Mouse (Mus musculus) forebrain, embryonic 12.5 days (tissue): ENCODE measurements around the gene Cdh3. TPM values are rescaled to one million over a fixed set of nuclear protein-coding genes. Genes with fewer than 3 reads are reported as not detected.

ENCODE experiments used
- ATAC-seq: fragments of 200-750 bp; cut with Nextera tagmentation; 2 replicates; pipeline ENCODE4 v1.8.0; 2017; ENCODE audit warnings: moderate TSS enrichment; ENCODE audit not compliant: low FRiP score
- H3K27ac ChIP-seq: fragments of 300-500 bp; sonication (generic); 2 replicates; pipeline ENCODE4 v1.5.1; 2016; ENCODE audit warnings: mild to moderate bottlenecking
- H3K27me3 ChIP-seq: fragments of 300-500 bp; sonication (generic); 2 replicates; pipeline ENCODE4 v1.6.1; 2016; ENCODE audit warnings: mild to moderate bottlenecking
- H3K36me3 ChIP-seq: fragments of 300-500 bp; sonication (generic); replicated peaks from 2 replicates; pipeline ENCODE4 v1.6.1; 2016; ENCODE audit warnings: mild to moderate bottlenecking
- H3K4me1 ChIP-seq: fragments of 300-500 bp; sonication (generic); 2 replicates; pipeline ENCODE4 v1.6.1; 2016
- H3K4me2 ChIP-seq: fragments of 300-500 bp; sonication (generic); 2 replicates; pipeline ENCODE4 v1.6.1; 2016; ENCODE audit warnings: mild to moderate bottlenecking, moderate library complexity
- H3K4me3 ChIP-seq: fragments of 300-500 bp; sonication (generic); replicated peaks from 2 replicates; pipeline ENCODE4 v1.5.1; 2016; ENCODE audit warnings: mild to moderate bottlenecking
- H3K9ac ChIP-seq: fragments of 300-500 bp; sonication (generic); 2 replicates; pipeline ENCODE4 v1.6.1; 2016; ENCODE audit warnings: mild to moderate bottlenecking
- H3K9me3 ChIP-seq: fragments of 300-500 bp; sonication (generic); 2 replicates; pipeline ENCODE4 v1.6.1; 2016
- WGBS: fragments of 180-500 bp; shearing (Covaris S2); methylation state at CpG from one replicate; pipeline ENCODE4 v1.1.7; 2016; 5-methylcytosine and 5-hydroxymethylcytosine counted together
- polyA plus RNA-seq: library from polyadenylated mRNA; unstranded; fragments of >200 nt; fragmentation: Nextera tagmentation; extraction: Ambion mirVana; gene quantifications from 2 replicates; pipeline ENCODE4 v1.2.1, GENCODE M21; 2016

Gene Cdh3
- polyA plus RNA-seq, 1 experiment from 2014 or later = 3.5 TPM

DNA sequence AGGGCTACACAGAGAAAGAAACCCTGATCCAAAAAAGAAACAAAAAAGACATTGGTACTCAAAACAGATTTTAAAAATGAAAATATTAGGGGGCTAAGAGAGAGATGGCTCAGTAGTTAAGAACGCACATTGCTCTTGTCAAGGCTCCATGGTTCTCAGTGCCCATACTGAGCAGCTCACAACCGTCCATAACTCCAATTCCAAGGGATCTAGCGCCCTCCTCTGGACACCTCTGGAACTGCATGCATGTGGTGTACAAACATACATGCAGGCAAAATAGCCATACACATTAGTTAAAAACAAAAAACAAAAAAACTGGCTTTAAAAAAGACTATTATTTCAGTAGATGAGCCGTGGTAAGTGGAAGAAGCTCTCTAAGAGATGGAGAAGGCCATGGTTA is 19.9 kb downstream of the Cdh3 start:
- no peak overlapping the region for H3K9ac ChIP-seq
- no peak overlapping the region for H3K27ac ChIP-seq
- no peak overlapping the region for H3K4me2 ChIP-seq
- no peaks in the 10 kb centered on the region for H3K4me1 ChIP-seq
- H3K9me3 ChIP-seq = no peaks in the 10 kb centered on the region
- H3K27me3 ChIP-seq = no peaks in the 10 kb centered on the region
- H3K36me3 ChIP-seq = no peaks in the 10 kb centered on the region
- ATAC-seq = no peak
- 70% methylated on average over 4 of the region's 4 CpGs for WGBS
- no peak overlapping the region for H3K4me3 ChIP-seq

GRCm38 (mm10) chr8:106533709-106534108 is 23.0 kb downstream of the Cdh3 start:
- 83% methylated on average over 7 of the region's 7 CpGs for WGBS
- no peaks in the 10 kb centered on the region for H3K27me3 ChIP-seq
- H3K4me2 ChIP-seq = no peak overlapping the region
- no peaks in the 10 kb centered on the region for H3K36me3 ChIP-seq
- H3K9me3 ChIP-seq = no peaks in the 10 kb centered on the region
- H3K4me3 ChIP-seq = no peak overlapping the region
- H3K9ac ChIP-seq = no peak overlapping the region
- ATAC-seq = no peak
- no peaks in the 10 kb centered on the region for H3K4me1 ChIP-seq
- H3K27ac ChIP-seq = no peak overlapping the region

DNA sequence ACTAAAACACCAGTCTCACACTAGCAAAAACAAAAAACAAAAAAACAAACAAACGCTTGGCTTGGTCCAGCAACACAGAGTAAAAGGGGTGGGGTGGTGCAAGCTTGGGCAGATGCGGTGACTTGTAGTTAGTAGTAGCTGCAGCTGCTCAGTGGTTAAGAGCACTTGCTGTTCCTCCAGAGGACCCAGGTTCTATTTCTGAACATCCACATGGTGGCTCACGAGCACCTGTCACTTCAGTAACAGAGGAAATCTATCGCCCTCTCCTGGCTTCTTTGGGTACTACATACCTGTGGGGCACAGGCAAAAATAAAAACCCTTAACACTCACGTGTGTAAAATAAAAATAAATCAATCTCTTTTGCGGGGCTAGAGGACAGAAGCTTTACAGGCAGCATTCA is 23.8 kb downstream of the Cdh3 start:
- ATAC-seq = no peak
- no peak overlapping the region for H3K4me3 ChIP-seq
- H3K27ac ChIP-seq = no peak overlapping the region
- H3K27me3 ChIP-seq = no peaks in the 10 kb centered on the region
- H3K36me3 ChIP-seq = no peaks in the 10 kb centered on the region
- H3K4me2 ChIP-seq = no peak overlapping the region
- no peak overlapping the region for H3K9ac ChIP-seq
- 42% methylated on average over 6 of the region's 6 CpGs for WGBS
- no peaks in the 10 kb centered on the region for H3K4me1 ChIP-seq
- no peaks in the 10 kb centered on the region for H3K9me3 ChIP-seq

GRCm38 (mm10) chr8:106535448-106535847 is 24.8 kb downstream of the Cdh3 start:
- no peak overlapping the region for H3K27ac ChIP-seq
- no peaks in the 10 kb centered on the region for H3K4me1 ChIP-seq
- no peak overlapping the region for H3K9ac ChIP-seq
- WGBS = 74% methylated on average over 4 of the region's 4 CpGs
- no peak overlapping the region for H3K4me2 ChIP-seq
- no peak overlapping the region for H3K4me3 ChIP-seq
- no peaks in the 10 kb centered on the region for H3K36me3 ChIP-seq
- no peaks in the 10 kb centered on the region for H3K9me3 ChIP-seq
- ATAC-seq = no peak
- H3K27me3 ChIP-seq = no peaks in the 10 kb centered on the region

GRCm38 (mm10) chr8:106539193-106539592 is 28.5 kb downstream of the Cdh3 start:
- WGBS = 71% methylated on average over 5 of the region's 5 CpGs
- no peak for ATAC-seq
- Histone ChIP-seq H3K27me3 (no peaks in the 10 kb centered on the region), H3K27ac (no peak overlapping the region), H3K4me3 (no peak overlapping the region), H3K9ac (no peak overlapping the region), H3K4me2 (no peak overlapping the region), H3K9me3 (no peaks in the 10 kb centered on the region), H3K36me3 (no peaks in the 10 kb centered on the region), H3K4me1 (no peaks in the 10 kb centered on the region)

DNA sequence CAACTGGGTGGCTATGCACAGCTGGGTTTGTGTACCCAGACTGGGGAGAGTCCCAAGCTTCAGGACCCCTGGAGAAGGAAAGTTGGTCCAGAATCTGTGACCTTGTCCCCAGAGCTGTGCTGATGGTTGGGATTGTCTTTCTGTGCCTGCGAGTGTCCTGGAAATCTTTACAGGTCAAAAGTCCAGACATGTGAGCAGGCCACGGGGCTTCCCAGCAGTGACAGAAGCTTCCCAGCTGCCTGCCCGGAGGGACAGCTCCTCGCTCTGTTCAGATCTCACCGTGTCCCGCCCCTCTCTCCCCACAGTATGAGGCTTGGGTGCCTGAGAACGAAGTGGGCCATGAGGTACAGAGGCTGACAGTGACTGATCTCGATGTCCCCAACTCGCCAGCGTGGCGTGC is 30.3 kb downstream of the Cdh3 start:
- H3K4me3 ChIP-seq = no peak overlapping the region
- H3K4me2 ChIP-seq = no peak overlapping the region
- H3K36me3 ChIP-seq = no peaks in the 10 kb centered on the region
- H3K27ac ChIP-seq = no peak overlapping the region
- WGBS = 83% methylated on average over 11 of the region's 11 CpGs
- no peaks in the 10 kb centered on the region for H3K9me3 ChIP-seq
- no peak overlapping the region for H3K9ac ChIP-seq
- H3K4me1 ChIP-seq = no peaks in the 10 kb centered on the region
- no peaks in the 10 kb centered on the region for H3K27me3 ChIP-seq
- no peak for ATAC-seq

DNA sequence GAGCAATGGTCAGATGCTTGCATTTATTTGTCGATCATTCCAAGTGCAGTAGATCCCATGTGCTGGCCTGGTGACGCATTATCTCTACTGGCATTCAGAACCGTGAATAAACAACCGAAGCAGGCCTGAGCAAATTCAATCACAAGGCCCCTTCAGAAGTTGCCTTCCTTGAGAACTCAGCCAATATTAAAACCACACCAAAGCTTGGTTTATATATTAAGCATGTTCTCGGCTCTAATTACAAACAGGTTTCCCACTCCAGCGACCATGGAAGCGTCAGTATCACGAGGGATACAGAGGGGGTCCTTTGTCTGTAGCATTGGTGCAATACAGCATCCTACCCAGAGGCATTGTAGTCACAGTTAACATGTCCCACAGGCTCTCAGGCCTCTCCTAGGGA is 32.4 kb downstream of the Cdh3 start:
- no peak for ATAC-seq
- Histone ChIP-seq H3K4me3 (no peak overlapping the region), H3K4me1 (no peaks in the 10 kb centered on the region), H3K9ac (no peak overlapping the region), H3K9me3 (no peaks in the 10 kb centered on the region), H3K36me3 (no peaks in the 10 kb centered on the region), H3K27me3 (no peaks in the 10 kb centered on the region), H3K27ac (no peak overlapping the region), H3K4me2 (no peak overlapping the region)
- 75% methylated on average over 8 of the region's 8 CpGs for WGBS

GRCm38 (mm10) chr8:106545149-106545548 is 34.5 kb downstream of the Cdh3 start:
- Histone ChIP-seq H3K27me3 (no peaks in the 10 kb centered on the region), H3K4me2 (no peak overlapping the region), H3K4me3 (no peak overlapping the region), H3K36me3 (no peaks in the 10 kb centered on the region), H3K27ac (no peak overlapping the region), H3K9me3 (no peaks in the 10 kb centered on the region), H3K9ac (no peak overlapping the region), H3K4me1 (no peaks in the 10 kb centered on the region)
- no peak for ATAC-seq
- WGBS = 81% methylated on average over 2 of the region's 2 CpGs

DNA sequence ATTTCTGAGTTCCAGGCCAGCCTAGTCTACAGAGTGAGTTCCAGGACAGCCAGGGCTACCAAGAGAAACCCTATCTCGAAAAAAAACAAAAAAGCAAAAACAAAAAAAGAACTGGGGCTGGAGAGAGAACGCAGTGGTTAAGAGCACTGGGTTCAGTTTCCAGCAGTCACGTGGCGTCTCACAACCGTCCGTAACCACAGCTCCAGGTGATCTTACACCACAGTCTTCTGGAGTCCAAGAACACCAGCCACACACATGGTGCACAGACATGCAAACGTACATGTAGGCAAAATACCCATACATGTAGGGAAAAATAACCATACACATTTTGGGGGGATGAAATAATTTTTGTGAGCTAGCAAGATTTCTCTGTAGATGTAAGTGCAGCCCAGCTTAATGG is 36.1 kb downstream of the Cdh3 start:
- no peaks in the 10 kb centered on the region for H3K36me3 ChIP-seq
- no peaks in the 10 kb centered on the region for H3K9me3 ChIP-seq
- H3K4me3 ChIP-seq = no peak overlapping the region
- H3K9ac ChIP-seq = no peak overlapping the region
- no peaks in the 10 kb centered on the region for H3K27me3 ChIP-seq
- no peak overlapping the region for H3K27ac ChIP-seq
- H3K4me1 ChIP-seq = no peaks in the 10 kb centered on the region
- no peak for ATAC-seq
- WGBS = 94% methylated on average over 7 of the region's 7 CpGs
- H3K4me2 ChIP-seq = no peak overlapping the region

- Histone ChIP-seq H3K4me2 (no peak overlapping the region), H3K36me3 (no peaks in the 10 kb centered on the region), H3K4me3 (no peak overlapping the region), H3K4me1 (no peaks in the 10 kb centered on the region), H3K9ac (no peak overlapping the region), H3K9me3 (no peaks in the 10 kb centered on the region), H3K27me3 (no peaks in the 10 kb centered on the region), H3K27ac (no peak overlapping the region)
- ATAC-seq = no peak
- WGBS = 87% methylated on average over 10 of the region's 10 CpGs
Measured at GRCm38 (mm10) chr8:106548366-106548936, 37.8 kb downstream of the Cdh3 start.

DNA sequence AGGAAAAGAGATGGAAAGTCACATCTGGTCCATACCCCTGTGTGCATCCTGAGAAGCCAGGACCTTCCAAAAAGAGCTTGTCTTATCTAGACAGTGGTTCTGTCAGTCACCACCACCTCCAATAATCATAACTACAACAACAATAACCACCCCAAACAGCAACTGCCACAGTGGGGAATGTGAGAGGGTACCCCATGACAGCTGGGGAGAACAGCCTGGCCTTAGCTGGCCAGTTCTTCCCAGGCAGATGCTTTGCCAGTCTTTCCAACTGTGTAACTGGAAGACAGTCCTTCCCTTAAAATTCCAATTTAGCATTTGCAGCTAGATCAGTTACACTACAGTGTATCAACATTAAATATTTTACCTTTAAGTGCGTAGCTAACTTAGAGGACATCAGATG is 40.2 kb downstream of the Cdh3 start:
- no peak for ATAC-seq
- no peak overlapping the region for H3K27ac ChIP-seq
- no peak overlapping the region for H3K4me3 ChIP-seq
- no peaks in the 10 kb centered on the region for H3K36me3 ChIP-seq
- H3K9ac ChIP-seq = no peak overlapping the region
- no peaks in the 10 kb centered on the region for H3K4me1 ChIP-seq
- H3K27me3 ChIP-seq = no peaks in the 10 kb centered on the region
- no peak overlapping the region for H3K4me2 ChIP-seq
- 98% methylated on average over 1 of the region's 1 CpGs for WGBS
- H3K9me3 ChIP-seq = no peaks in the 10 kb centered on the region

GRCm38 (mm10) chr8:106554011-106554410 is 43.3 kb downstream of the Cdh3 start:
- Histone ChIP-seq H3K36me3 (no peaks in the 10 kb centered on the region), H3K9ac (no peak overlapping the region), H3K9me3 (peaks cover 10% of the 10 kb centered on the region), H3K4me3 (no peak overlapping the region), H3K27me3 (no peaks in the 10 kb centered on the region), H3K27ac (no peak overlapping the region), H3K4me1 (no peaks in the 10 kb centered on the region), H3K4me2 (no peak overlapping the region)
- no peak for ATAC-seq
- 95% methylated on average over 5 of the region's 5 CpGs for WGBS

DNA sequence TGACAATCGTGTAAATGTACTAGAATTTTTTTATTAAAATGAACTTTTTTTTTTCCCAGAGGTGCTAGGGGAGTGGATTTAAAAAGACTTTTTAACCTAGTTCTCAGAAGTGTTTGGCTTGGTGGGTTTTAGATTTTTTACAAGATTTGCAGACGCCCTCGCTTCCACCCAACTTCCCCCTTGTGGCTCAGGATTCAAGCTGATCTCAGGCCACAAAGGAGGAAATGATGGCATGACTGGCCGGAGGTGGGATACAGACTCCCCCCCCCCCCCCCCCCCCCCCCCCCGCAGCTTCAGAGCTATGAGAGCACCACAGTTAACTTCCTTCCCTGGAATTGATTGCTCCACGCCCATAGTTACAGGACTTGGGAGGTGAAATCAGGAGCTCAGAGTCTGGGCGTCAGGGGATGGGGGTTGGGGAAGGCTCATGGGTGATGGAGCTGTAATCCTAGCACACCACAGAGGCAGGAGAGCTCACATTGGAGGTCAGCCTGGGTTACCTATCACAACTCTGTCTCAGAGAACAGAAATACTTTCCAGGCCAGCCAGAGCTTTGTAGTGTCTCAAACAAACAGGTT is 45.5 kb downstream of the Cdh3 start:
- Histone ChIP-seq H3K9ac (no peak overlapping the region), H3K9me3 (peaks cover 10% of the 10 kb centered on the region), H3K4me3 (no peak overlapping the region), H3K4me1 (peaks cover 1% of the 10 kb centered on the region; the same call in 1 of the 2 replicates), H3K27ac (no peak overlapping the region), H3K36me3 (no peaks in the 10 kb centered on the region), H3K27me3 (no peaks in the 10 kb centered on the region), H3K4me2 (no peak overlapping the region)
- no peak for ATAC-seq
- WGBS = 83% methylated on average over 6 of the region's 7 CpGs
